Mouse (Mus musculus): ENCODE data around the gene Smug1. TPM values are rescaled to one million over a fixed set of nuclear protein-coding genes. Genes with fewer than 3 reads are reported as not detected.

Smug1 gene
- polyA plus RNA-seq, 1 experiment from 2014 or later, result 17.6 TPM

DNA sequence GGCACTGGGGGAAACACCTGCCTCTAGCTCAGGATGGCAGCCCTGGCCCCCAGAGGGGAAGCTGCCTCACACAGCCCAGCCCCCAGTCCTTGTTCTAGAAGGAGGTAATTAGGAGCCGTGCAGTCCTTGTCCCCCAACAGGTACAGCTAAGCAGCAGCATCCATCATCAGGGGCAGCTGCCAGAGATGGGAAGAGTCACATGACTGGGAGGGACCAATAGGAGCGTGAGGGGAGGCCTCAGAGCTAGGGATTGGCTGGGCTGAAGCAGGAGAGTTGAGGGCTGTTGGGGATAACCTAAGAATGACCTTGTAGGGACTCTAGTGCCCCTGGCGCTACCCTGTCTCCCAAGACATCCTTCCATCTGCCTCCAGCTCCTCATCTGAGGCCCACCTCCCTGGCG is 33.1 kb downstream of the Smug1 start:
- Histone ChIP-seq H3K27ac (no peak overlapping the region), H3K4me1 (peaks cover 16% of the 10 kb centered on the region), H3K4me3 (no peak overlapping the region), H3K9me3 (no peaks in the 10 kb centered on the region), H3K9ac (no peak overlapping the region), H3K27me3 (peaks cover 59% of the 10 kb centered on the region), H3K36me3 (no peaks in the 10 kb centered on the region), H3K4me2 (no peak overlapping the region)
- no peak for ATAC-seq (ENCODE audit: borderline replicate concordance, extremely low read depth, low FRiP score, low TSS enrichment)
- WGBS, result 26% methylated on average over 4 of the region's 4 CpGs

DNA sequence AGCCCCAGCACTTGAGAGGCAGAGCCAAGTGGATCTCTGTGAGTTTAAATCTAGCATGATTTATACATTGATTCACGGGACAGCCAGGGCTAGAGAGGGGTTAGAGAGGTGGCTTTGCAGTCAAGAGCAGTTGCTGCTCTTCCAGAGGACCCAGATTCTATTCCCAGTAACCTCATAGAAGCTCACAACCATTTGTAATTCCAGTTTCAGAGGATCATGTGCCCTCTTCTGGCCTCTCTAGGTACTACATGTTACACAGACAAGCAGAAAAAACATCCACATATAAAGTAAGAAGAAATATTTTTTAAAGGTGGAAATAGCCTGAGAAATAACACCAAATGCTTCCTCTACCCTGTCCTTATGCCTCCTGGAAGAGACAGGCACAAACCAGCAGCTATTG is 36.2 kb downstream of the Smug1 start:
- H3K36me3 ChIP-seq, result no peaks in the 10 kb centered on the region
- peaks cover 27% of the 10 kb centered on the region for H3K4me1 ChIP-seq
- H3K4me2 ChIP-seq, result no peak overlapping the region
- no peaks in the 10 kb centered on the region for H3K9me3 ChIP-seq
- no peak overlapping the region for H3K4me3 ChIP-seq
- no peak overlapping the region for H3K27ac ChIP-seq
- WGBS, result 57% methylated on average over 1 of the region's 1 CpGs
- peaks cover 48% of the 10 kb centered on the region for H3K27me3 ChIP-seq
- H3K9ac ChIP-seq, result no peak overlapping the region
- ATAC-seq (ENCODE audit: borderline replicate concordance, extremely low read depth, low FRiP score, low TSS enrichment), result no peak

DNA sequence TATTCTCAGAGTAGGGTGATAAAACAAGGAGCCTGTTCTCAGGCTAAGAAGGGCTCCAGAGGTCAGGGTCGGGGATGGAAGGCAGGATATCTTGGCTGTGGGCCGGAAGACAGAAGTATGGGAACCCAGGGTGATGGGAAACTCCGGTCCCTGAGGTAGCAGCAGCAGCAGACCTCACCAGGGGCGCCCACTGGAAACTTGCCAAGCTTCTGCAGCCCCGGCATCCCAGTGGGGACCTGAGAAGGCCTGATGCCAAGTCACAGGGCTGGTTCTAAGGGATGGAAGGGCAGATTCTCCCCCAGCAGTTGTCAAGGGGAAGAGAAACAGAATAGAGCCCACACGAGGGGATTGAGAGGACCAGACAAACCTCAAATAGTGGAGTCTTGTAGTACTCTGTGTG is 37.6 kb downstream of the Smug1 start:
- Histone ChIP-seq H3K36me3 (no peaks in the 10 kb centered on the region), H3K4me1 (peaks cover 17% of the 10 kb centered on the region; the same call in 1 of the 2 replicates), H3K9me3 (no peaks in the 10 kb centered on the region), H3K27ac (no peak overlapping the region), H3K9ac (no peak overlapping the region), H3K4me2 (no peak overlapping the region), H3K27me3 (peaks cover 43% of the 10 kb centered on the region), H3K4me3 (no peak overlapping the region)
- no peak for ATAC-seq (ENCODE audit: borderline replicate concordance, extremely low read depth, low FRiP score, low TSS enrichment)
- WGBS, result 22% methylated on average over 6 of the region's 6 CpGs

DNA sequence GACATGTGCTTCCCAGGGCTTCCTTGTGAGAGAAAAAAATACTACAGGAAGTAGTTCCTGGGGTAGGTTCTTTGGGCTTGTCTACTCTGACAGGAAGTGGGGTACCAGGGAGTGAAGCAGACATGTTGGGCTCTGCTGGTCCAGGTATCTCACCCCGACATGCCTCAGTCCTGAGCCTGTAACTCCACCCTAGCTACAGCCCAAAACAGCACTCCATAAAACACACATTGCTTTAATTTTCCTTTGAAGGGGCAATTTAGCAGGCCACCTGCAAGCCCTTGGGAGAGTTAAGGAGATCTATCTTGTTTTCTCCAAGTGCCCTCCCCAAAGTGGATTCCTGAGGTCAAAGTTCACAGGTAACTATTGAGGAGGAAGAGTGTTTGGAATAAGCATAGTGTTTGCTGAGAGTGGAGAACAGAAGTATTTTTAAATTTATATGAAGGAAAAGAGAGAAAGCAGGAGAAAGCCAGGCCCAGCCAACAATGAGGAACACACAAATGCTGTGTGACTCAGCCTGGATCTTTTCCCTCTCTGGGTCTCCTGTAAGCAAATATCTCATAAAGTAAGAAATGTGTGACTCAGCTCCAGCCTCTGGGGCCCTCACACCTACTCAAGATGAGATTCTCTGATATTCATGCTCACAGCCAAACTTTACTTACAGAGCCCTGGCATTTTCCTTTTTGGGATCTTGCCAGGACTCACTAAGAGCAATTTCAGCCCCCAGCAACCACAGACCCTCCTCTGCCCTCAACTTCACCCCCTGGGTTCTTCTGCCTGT is 38.6 kb downstream of the Smug1 start:
- Histone ChIP-seq H3K27me3 (peaks cover 44% of the 10 kb centered on the region), H3K27ac (no peak overlapping the region), H3K4me3 (no peak overlapping the region), H3K9ac (no peak overlapping the region), H3K9me3 (no peaks in the 10 kb centered on the region), H3K4me2 (no peak overlapping the region), H3K4me1 (peaks cover 20% of the 10 kb centered on the region; the same call in 1 of the 2 replicates), H3K36me3 (no peaks in the 10 kb centered on the region)
- 50% methylated on average over 1 of the region's 1 CpGs for WGBS
- ATAC-seq (ENCODE audit: borderline replicate concordance, extremely low read depth, low FRiP score, low TSS enrichment), result no peak

DNA sequence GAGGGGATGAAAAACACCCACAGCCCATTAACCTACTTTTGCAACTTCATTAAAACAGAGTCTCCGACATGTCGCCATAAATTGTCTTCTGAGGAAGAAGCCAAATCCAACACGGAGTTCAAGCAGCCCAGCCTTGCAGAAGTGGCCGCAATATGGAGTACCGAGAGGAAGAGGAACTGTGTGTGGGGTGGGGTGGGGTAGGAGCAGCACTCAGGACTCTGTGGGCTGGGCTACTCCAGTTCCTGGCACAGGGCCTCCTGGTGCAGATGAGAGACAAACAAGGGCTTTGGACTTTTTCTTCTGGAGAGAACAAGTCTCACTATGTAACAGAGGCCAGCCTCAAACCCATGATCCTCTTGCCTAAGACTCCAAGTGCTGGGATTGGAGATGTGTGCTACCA is 40.9 kb downstream of the Smug1 start:
- no peak for ATAC-seq (ENCODE audit: borderline replicate concordance, extremely low read depth, low FRiP score, low TSS enrichment)
- Histone ChIP-seq H3K4me3 (no peak overlapping the region), H3K9ac (no peak overlapping the region), H3K4me2 (no peak overlapping the region), H3K4me1 (peaks cover 20% of the 10 kb centered on the region; the same call in 1 of the 2 replicates), H3K36me3 (no peaks in the 10 kb centered on the region), H3K9me3 (no peaks in the 10 kb centered on the region), H3K27ac (no peak overlapping the region), H3K27me3 (peaks cover 45% of the 10 kb centered on the region)
- WGBS, result 52% methylated on average over 5 of the region's 5 CpGs

DNA sequence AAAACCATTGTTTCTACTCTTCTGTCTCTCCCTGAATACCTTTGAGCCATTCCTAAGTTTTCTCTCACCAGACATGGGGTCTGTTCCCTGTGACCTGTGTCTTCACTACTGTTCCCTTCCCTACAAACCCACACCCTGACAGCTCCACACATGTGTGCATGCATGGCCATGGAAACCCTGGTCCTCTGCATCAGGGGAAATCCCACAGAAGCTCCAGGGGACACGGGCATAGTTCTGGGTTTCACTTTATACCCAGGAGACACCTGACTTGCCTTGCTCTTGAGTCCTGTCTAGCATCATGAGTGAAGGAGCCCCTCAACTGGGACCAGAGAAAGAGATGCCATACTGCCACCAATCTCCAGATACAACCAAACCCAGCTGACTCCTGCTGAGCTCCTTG is 42.6 kb downstream of the Smug1 start:
- Histone ChIP-seq H3K4me2 (no peak overlapping the region), H3K9ac (no peak overlapping the region), H3K9me3 (no peaks in the 10 kb centered on the region), H3K36me3 (no peaks in the 10 kb centered on the region), H3K27me3 (peaks cover 51% of the 10 kb centered on the region), H3K4me3 (no peak overlapping the region), H3K4me1 (peaks cover 17% of the 10 kb centered on the region; the same call in 1 of the 2 replicates), H3K27ac (no peak overlapping the region)
- WGBS, result 73% methylated on average over 1 of the region's 1 CpGs
- ATAC-seq (ENCODE audit: borderline replicate concordance, extremely low read depth, low FRiP score, low TSS enrichment), result no peak

DNA sequence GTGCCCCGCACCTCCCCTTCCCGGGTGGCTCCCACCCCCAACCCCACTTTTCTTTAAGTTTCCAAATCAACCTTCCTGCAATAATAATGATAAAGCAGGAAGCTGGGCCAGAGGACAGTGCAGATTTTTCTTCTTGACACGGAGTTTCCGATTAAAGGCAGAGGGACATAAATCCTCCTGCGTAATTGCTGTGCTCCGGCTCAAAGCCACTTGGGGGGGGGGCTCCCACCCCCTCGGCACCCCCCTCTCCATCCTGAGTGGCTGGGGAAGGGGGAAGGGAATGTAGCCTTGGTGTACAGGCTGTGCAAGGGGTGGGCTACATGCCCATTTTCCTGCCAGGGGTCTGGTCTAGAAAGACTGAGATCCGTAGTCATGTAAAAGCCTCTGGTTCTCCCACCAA is 43.5 kb downstream of the Smug1 start:
- WGBS, result 34% methylated on average over 8 of the region's 8 CpGs
- Histone ChIP-seq H3K27me3 (peaks cover 52% of the 10 kb centered on the region), H3K36me3 (no peaks in the 10 kb centered on the region), H3K9me3 (no peaks in the 10 kb centered on the region), H3K4me2 (no peak overlapping the region), H3K9ac (no peak overlapping the region), H3K4me1 (peaks cover 9% of the 10 kb centered on the region; the same call in 1 of the 2 replicates), H3K4me3 (no peak overlapping the region), H3K27ac (no peak overlapping the region)
- ATAC-seq (ENCODE audit: borderline replicate concordance, extremely low read depth, low FRiP score, low TSS enrichment), result 0 out of 2 replicates have a peak, but pooled peaks have one; percentile 39

DNA sequence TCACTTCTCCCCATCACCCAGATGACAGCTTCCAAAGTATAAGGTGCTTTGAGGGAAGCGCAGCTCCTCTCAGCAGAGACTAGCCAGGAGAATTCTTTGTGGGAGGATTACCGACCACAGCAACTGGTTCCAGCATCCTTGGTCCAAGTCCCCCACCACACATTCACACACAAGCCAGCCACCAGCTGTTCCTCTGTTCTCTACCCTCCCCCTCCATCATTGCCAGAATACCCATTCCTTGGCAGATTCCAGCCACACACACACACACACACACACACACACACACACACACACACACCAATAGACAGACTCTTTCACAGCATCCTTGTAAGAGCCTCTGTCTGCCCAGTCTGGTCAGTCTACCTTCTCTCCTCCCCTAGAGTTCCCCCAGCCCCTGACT is 44.5 kb downstream of the Smug1 start:
- Histone ChIP-seq H3K4me2 (no peak overlapping the region), H3K36me3 (no peaks in the 10 kb centered on the region), H3K9ac (no peak overlapping the region), H3K9me3 (no peaks in the 10 kb centered on the region), H3K27me3 (peaks cover 56% of the 10 kb centered on the region), H3K4me3 (no peak overlapping the region), H3K27ac (no peak overlapping the region), H3K4me1 (0 out of 2 replicates have a peak, but pooled peaks cover 3% of the 10 kb centered on the region)
- no peak for ATAC-seq (ENCODE audit: borderline replicate concordance, extremely low read depth, low FRiP score, low TSS enrichment)
- 59% methylated on average over 2 of the region's 2 CpGs for WGBS

DNA sequence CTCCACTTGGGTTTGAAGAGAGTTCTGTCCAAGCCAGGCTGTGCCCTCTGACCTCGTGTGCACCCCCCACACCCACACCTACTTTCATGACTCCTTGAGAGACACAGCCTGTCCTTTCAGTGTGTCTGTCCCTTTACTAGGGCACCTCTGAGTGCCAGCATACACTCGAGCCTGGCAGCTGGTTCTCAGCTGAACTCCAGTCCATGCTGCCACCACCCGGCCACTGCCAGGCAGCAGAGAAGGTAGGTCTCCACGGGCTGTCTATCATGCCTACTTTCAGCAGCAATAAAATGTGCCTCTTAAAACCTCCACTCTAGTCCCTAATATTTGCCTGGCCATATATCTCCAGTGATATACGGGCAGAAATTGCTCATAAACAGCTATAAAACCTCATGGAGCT is 45.5 kb downstream of the Smug1 start:
- Histone ChIP-seq H3K4me2 (no peak overlapping the region), H3K27ac (no peak overlapping the region), H3K9ac (no peak overlapping the region), H3K36me3 (no peaks in the 10 kb centered on the region), H3K27me3 (peaks cover 63% of the 10 kb centered on the region), H3K9me3 (no peaks in the 10 kb centered on the region), H3K4me1 (0 out of 2 replicates have a peak, but pooled peaks cover 3% of the 10 kb centered on the region), H3K4me3 (no peak overlapping the region)
- no peak for ATAC-seq (ENCODE audit: borderline replicate concordance, extremely low read depth, low FRiP score, low TSS enrichment)
- WGBS, result 44% methylated on average over 5 of the region's 5 CpGs

DNA sequence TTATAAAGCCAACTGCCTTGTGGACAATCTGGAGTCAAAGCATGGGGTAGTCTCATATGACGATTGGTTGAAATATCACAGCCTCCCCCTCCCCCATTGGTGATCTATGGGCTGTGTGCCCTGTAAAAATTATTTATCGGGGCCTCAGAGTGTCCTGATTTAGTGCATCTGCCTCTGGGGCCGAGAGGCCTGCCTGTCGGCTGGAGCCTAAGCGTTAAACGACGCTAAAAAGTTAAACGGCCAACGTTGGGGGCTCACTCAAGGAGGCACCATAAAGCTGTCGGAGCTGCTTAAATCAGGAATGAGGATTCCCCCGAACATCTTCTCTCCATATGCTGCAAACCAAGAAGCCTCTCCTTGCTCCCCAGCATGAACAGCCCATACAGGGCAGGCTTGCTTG is 46.3 kb downstream of the Smug1 start:
- H3K4me2 ChIP-seq, result no peak overlapping the region
- no peak for ATAC-seq (ENCODE audit: borderline replicate concordance, extremely low read depth, low FRiP score, low TSS enrichment)
- peaks cover 66% of the 10 kb centered on the region for H3K27me3 ChIP-seq
- 0 out of 2 replicates have a peak, but pooled peaks cover 3% of the 10 kb centered on the region for H3K4me1 ChIP-seq
- no peaks in the 10 kb centered on the region for H3K36me3 ChIP-seq
- H3K9me3 ChIP-seq, result no peaks in the 10 kb centered on the region
- no peak overlapping the region for H3K9ac ChIP-seq
- no peak overlapping the region for H3K4me3 ChIP-seq
- H3K27ac ChIP-seq, result no peak overlapping the region
- WGBS, result 40% methylated on average over 11 of the region's 11 CpGs

DNA sequence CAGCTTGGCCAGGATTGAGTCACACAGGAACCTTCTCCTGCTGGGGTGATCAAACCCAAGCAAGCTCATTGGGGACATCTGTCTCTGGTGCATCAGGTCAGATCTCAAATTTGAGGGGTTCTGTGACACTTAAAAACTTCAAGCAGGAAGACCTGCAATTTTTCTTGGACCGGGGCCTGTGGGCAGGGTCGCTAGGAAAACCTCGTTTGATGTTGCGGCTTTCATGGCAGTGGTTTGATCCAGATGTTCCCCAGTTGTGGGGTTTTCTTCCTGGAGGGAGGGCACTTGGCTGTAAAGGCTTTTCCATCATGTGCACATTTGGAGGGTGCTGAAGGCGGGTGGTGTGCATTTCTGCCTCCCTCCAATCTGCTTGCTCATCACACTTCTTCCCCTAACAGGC is 51.2 kb downstream of the Smug1 start:
- 45% methylated on average over 5 of the region's 5 CpGs for WGBS

DNA sequence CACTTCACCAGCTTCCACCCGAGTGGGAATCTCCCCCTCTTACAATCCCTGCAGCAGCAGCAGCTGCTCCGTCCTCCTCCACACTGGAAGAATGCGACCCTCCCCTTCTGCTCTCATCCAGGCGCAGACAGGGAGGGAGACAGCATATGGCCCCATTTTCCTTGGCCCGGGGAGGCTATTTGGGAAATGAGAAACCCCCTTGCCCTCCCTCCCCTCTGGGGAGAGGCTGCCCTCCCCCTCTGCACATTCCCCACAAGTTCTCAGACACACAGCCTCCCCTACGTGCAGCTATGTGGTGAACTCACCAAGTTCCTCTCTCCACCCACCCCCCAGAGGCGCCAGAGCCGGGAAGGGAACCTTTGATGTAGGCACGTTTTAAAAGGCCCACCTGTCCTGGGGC is 51.6 kb downstream of the Smug1 start:
- WGBS, result 2% methylated on average over 9 of the region's 9 CpGs
- H3K27ac ChIP-seq, result no peak overlapping the region
- no peaks in the 10 kb centered on the region for H3K36me3 ChIP-seq
- H3K27me3 ChIP-seq, result peaks cover 51% of the 10 kb centered on the region
- H3K4me1 ChIP-seq, result no peaks in the 10 kb centered on the region
- H3K4me2 ChIP-seq, result no peak overlapping the region
- H3K4me3 ChIP-seq, result no peak overlapping the region
- H3K9ac ChIP-seq, result no peak overlapping the region
- ATAC-seq (ENCODE audit: borderline replicate concordance, extremely low read depth, low FRiP score, low TSS enrichment), result peak; percentile 36; the same call in 1 of the 2 replicates
- no peaks in the 10 kb centered on the region for H3K9me3 ChIP-seq

More for the DNA sequence above, 51.2 kb downstream of the Smug1 start:
- H3K36me3 ChIP-seq, result no peaks in the 10 kb centered on the region
- ATAC-seq (ENCODE audit: borderline replicate concordance, extremely low read depth, low FRiP score, low TSS enrichment), result no peak
- no peaks in the 10 kb centered on the region for H3K4me1 ChIP-seq
- no peak overlapping the region for H3K4me2 ChIP-seq
- H3K4me3 ChIP-seq, result no peak overlapping the region
- H3K9me3 ChIP-seq, result no peaks in the 10 kb centered on the region
- H3K27ac ChIP-seq, result no peak overlapping the region
- H3K27me3 ChIP-seq, result peaks cover 53% of the 10 kb centered on the region
- no peak overlapping the region for H3K9ac ChIP-seq
